Mouse (Mus musculus) R1 (cell line): ENCODE results near the gene Gtpbp10.

Experiments
- DNase-seq: peaks from one replicate; pipeline ENCODE4 v3.0.0-alpha.2; 2018; ENCODE audit warnings: low read depth, low spot score

Gene Gtpbp10

DNA sequence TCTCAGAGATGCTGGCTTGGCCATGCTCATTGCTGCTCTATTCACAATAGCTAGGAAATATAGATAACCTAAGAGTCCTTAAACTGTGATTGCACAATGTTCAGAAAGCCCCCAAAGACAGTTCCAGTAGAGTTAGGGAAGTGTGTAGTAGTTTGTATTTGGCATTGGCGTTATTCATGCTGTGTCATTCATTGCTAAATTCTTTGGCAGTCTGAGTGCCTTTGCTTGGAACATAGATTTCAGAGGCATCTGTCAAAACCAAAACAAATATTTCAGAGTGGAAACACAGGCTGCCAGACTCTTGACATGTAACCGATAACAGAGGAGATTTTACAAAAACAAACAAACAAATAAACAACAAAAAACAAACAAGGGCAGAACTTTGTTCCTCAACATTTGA lies 57.8 kb downstream of the Gtpbp10 start:
- DNase-seq: no peak

DNA sequence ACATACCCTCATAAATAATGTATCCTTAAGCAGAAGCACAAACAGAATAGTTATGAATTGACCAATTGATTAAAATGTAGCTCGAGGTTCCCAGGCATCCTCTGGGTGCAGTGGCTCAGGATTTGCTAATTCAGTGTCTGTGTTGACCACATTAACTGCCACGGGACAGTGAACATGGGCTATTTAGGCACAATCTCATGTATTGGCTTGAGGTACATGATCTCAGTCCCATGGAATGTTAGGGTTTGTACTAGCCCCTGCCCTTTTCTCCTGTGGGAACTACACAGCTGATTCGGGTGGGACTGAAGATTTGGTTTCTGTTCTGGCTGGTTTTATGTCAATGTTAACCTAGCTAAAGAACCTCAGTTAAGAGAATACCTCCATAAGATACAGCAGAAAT lies 62.9 kb downstream of the Gtpbp10 start:
- DNase-seq: no peak

DNA sequence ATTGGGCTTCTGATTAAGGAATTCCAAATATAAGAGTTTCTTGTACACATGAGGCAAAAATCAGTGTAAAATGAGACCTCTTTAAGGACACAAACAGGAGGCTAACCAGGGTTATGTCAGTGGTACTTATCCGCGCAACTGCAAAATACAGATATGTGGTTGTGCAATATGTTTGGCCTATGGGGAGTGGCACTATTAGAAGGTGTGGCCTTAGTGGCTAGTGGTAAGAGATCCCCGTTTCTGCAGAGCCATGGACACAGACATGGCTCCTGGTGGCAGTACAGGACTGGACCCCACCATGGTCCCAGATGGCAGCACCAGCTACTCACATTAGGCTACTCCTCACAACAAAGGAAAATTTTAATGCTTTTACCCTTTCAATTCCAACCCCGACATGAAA lies 64.3 kb downstream of the Gtpbp10 start:
- DNase-seq: no peak

DNA sequence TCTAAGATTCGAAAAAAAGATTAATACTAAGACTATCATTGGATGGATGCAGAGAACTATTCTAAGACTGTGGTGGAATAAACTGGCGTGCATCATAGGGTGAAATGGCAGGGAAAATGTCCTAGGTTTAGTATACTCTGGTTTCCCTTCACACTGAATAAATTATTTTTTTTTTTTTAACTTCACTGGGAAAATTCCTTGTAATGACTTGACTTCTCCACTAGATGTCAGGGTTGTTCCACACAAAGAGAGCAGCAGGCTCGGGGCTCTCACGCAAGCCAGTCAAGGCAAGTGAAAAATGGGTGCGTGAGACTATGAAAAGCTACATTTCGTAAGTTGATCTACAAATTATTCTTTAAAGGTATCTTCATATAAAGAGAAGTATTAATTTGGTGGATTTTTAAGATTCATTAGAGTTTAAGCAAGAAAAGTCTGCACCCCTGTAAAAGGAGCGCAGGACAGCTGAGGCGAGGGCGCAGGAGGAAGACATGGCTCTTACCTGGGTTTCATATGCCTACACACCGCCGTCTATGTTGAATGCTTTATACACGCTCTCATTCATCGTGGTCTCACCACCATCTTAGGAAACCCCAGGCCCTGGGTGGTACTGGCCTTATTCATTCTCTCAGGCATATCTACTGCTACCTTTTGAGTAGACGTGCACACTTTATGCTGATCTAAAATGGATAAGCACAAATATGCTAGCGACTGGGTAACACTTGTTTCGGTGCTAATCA lies 64.9 kb downstream of the Gtpbp10 start:
- peak; percentile 69 for DNase-seq

DNA sequence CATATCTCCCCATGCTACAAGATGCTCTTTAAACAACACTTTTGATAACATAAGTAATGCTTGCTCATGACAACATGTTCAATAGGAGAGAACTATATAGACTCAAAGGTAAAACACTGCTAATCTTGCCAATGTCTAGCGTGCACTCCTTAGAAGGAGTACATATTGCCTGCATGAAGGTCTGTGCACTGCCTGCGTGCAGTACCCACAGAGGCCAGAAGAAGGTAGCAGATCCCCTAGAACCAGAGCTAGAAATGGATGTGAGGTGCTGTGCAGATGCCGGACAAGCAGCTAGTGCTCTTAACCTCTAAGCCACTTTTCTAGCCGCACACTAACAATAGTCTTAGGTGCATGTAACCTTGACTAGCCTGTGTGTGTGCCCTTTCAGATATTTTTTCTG lies 67.2 kb downstream of the Gtpbp10 start:
- DNase-seq: peak; percentile 58
